Mouse (Mus musculus): ENCODE measurements around the gene Theg. TPM values are rescaled to one million over a fixed set of nuclear protein-coding genes. Genes with fewer than 3 reads are reported as not detected.

The Theg gene
- polyA plus RNA-seq, 1 experiment from 2014 or later, result 0.37 TPM

- peak within 1 kb of the TSS; percentile 90 for H3K4me2 ChIP-seq
- peak within 1 kb of the TSS; percentile 59 for H3K9ac ChIP-seq (replicated peaks)
- 1% methylated on average over 58 of the region's 60 CpGs for WGBS
- peak; percentile 92 for ATAC-seq (ENCODE audit: low FRiP score)
- peak within 1 kb of the TSS; percentile 55 for H3K4me3 ChIP-seq (replicated peaks)
- H3K9me3 ChIP-seq (replicated peaks), result no peaks in the 10 kb centered on the region
- H3K27ac ChIP-seq (replicated peaks), result 0 out of 2 replicates have a peak within 1 kb of the TSS, but pooled peaks have one; percentile 23
- H3K4me1 ChIP-seq, result peaks cover 35% of the 10 kb centered on the region
- peaks cover 19% of the 10 kb centered on the region for H3K27me3 ChIP-seq (replicated peaks)
- H3K36me3 ChIP-seq, result no peaks in the 10 kb centered on the region; the same call in 1 of the 2 replicates
These were observed 26.6 kb upstream of the Theg start, which contains the start of gene C2cd4c for GRCm38 (mm10) chr10:79613578-79614304. Gene C2cd4c (minus strand): TSS chr10:79614025.

- ATAC-seq (ENCODE audit: low FRiP score), result no peak
- H3K4me1 ChIP-seq, result peaks cover 35% of the 10 kb centered on the region
- no peak overlapping the region for H3K27ac ChIP-seq (replicated peaks)
- H3K9me3 ChIP-seq (replicated peaks), result no peaks in the 10 kb centered on the region
- no peaks in the 10 kb centered on the region for H3K36me3 ChIP-seq
- H3K4me3 ChIP-seq (replicated peaks), result peak overlapping the region; percentile 55
- 9% methylated on average over 51 of the region's 51 CpGs for WGBS
- H3K4me2 ChIP-seq, result peak overlapping the region; percentile 90
- H3K27me3 ChIP-seq (replicated peaks), result peaks cover 19% of the 10 kb centered on the region
- peak overlapping the region; percentile 23; the same call in 1 of the 2 replicates for H3K9ac ChIP-seq (replicated peaks)
These were observed 25.3 kb upstream of the Theg start for GRCm38 (mm10) chr10:79612192-79613135.

- Histone ChIP-seq H3K4me3 (replicated peaks) (no peak overlapping the region), H3K27me3 (replicated peaks) (peaks cover 19% of the 10 kb centered on the region), H3K4me2 (no peak overlapping the region), H3K36me3 (no peaks in the 10 kb centered on the region), H3K4me1 (peaks cover 35% of the 10 kb centered on the region), H3K9me3 (replicated peaks) (no peaks in the 10 kb centered on the region), H3K9ac (replicated peaks) (no peak overlapping the region), H3K27ac (replicated peaks) (no peak overlapping the region)
- no peak for ATAC-seq (ENCODE audit: low FRiP score)
- WGBS, result 19% methylated on average over 5 of the region's 5 CpGs
These were observed 24.2 kb upstream of the Theg start for GRCm38 (mm10) chr10:79611296-79611695.

- Histone ChIP-seq H3K9me3 (replicated peaks) (no peaks in the 10 kb centered on the region), H3K4me2 (no peak overlapping the region), H3K27me3 (replicated peaks) (peaks cover 19% of the 10 kb centered on the region), H3K4me3 (replicated peaks) (no peak overlapping the region), H3K9ac (replicated peaks) (no peak overlapping the region), H3K4me1 (peaks cover 34% of the 10 kb centered on the region), H3K27ac (replicated peaks) (no peak overlapping the region), H3K36me3 (no peaks in the 10 kb centered on the region)
- ATAC-seq (ENCODE audit: low FRiP score), result no peak
- WGBS, result 80% methylated on average over 3 of the region's 3 CpGs
These were observed 22.1 kb upstream of the Theg start for GRCm38 (mm10) chr10:79609276-79609675.

GRCm38 (mm10) chr10:79607892-79608291 lies 20.8 kb upstream of the Theg start:
- peaks cover 11% of the 10 kb centered on the region for H3K27me3 ChIP-seq (replicated peaks)
- no peaks in the 10 kb centered on the region for H3K9me3 ChIP-seq (replicated peaks)
- H3K4me2 ChIP-seq, result no peak overlapping the region
- no peak overlapping the region for H3K4me3 ChIP-seq (replicated peaks)
- WGBS, result 33% methylated on average over 2 of the region's 2 CpGs
- H3K36me3 ChIP-seq, result no peaks in the 10 kb centered on the region
- no peak overlapping the region for H3K9ac ChIP-seq (replicated peaks)
- H3K4me1 ChIP-seq, result peaks cover 22% of the 10 kb centered on the region
- ATAC-seq (ENCODE audit: low FRiP score), result no peak
- H3K27ac ChIP-seq (replicated peaks), result no peak overlapping the region

GRCm38 (mm10) chr10:79606537-79606936 lies 19.4 kb upstream of the Theg start:
- 0 out of 2 replicates have a peak, but pooled peaks have one; percentile 33 for ATAC-seq (ENCODE audit: low FRiP score)
- no peaks in the 10 kb centered on the region for H3K36me3 ChIP-seq

GRCm38 (mm10) chr10:79597936-79598230 lies 10.8 kb upstream of the Theg start:
- Histone ChIP-seq H3K27me3 (replicated peaks) (peaks cover 21% of the 10 kb centered on the region; the same call in 1 of the 2 replicates), H3K36me3 (no peaks in the 10 kb centered on the region), H3K27ac (replicated peaks) (no peak overlapping the region), H3K9me3 (replicated peaks) (no peaks in the 10 kb centered on the region), H3K9ac (replicated peaks) (no peak overlapping the region), H3K4me3 (replicated peaks) (no peak overlapping the region), H3K4me1 (0 out of 2 replicates have a peak, but pooled peaks cover 2% of the 10 kb centered on the region), H3K4me2 (no peak overlapping the region)
- ATAC-seq (ENCODE audit: low FRiP score), result no peak
- WGBS, result 72% methylated on average over 4 of the region's 4 CpGs

More at GRCm38 (mm10) chr10:79606537-79606936, 19.4 kb upstream of the Theg start:
- 70% methylated on average over 4 of the region's 4 CpGs for WGBS
- no peaks in the 10 kb centered on the region for H3K9me3 ChIP-seq (replicated peaks)
- H3K4me2 ChIP-seq, result no peak overlapping the region
- H3K27ac ChIP-seq (replicated peaks), result no peak overlapping the region
- H3K4me1 ChIP-seq, result peaks cover 9% of the 10 kb centered on the region; the same call in 1 of the 2 replicates
- no peaks in the 10 kb centered on the region; the same call in 1 of the 2 replicates for H3K27me3 ChIP-seq (replicated peaks)
- no peak overlapping the region for H3K9ac ChIP-seq (replicated peaks)
- no peak overlapping the region for H3K4me3 ChIP-seq (replicated peaks)

- Histone ChIP-seq H3K9ac (replicated peaks) (no peak overlapping the region), H3K27me3 (replicated peaks) (peaks cover 21% of the 10 kb centered on the region; the same call in 1 of the 2 replicates), H3K36me3 (no peaks in the 10 kb centered on the region), H3K9me3 (replicated peaks) (no peaks in the 10 kb centered on the region), H3K4me2 (no peak overlapping the region), H3K4me1 (0 out of 2 replicates have a peak, but pooled peaks cover 2% of the 10 kb centered on the region), H3K27ac (replicated peaks) (no peak overlapping the region), H3K4me3 (replicated peaks) (no peak overlapping the region)
- 40% methylated on average over 13 of the region's 13 CpGs for WGBS
- ATAC-seq (ENCODE audit: low FRiP score), result no peak
These were observed 10.2 kb upstream of the Theg start for GRCm38 (mm10) chr10:79597051-79597935.

- peak; percentile 52 for ATAC-seq (ENCODE audit: low FRiP score)
- no peaks in the 10 kb centered on the region for H3K36me3 ChIP-seq
- no peak overlapping the region for H3K4me3 ChIP-seq (replicated peaks)
- WGBS, result 62% methylated on average over 8 of the region's 8 CpGs
- peak overlapping the region; percentile 44; the same call in 1 of the 2 replicates for H3K4me2 ChIP-seq
- H3K9me3 ChIP-seq (replicated peaks), result no peaks in the 10 kb centered on the region
- no peak overlapping the region for H3K27ac ChIP-seq (replicated peaks)
- H3K9ac ChIP-seq (replicated peaks), result no peak overlapping the region
- H3K4me1 ChIP-seq, result 0 out of 2 replicates have a peak, but pooled peaks cover 2% of the 10 kb centered on the region
- peaks cover 21% of the 10 kb centered on the region; the same call in 1 of the 2 replicates for H3K27me3 ChIP-seq (replicated peaks)
These were observed 8.4 kb upstream of the Theg start for GRCm38 (mm10) chr10:79595590-79595929.

- Histone ChIP-seq H3K4me2 (peak overlapping the region; percentile 44), H3K9me3 (replicated peaks) (no peaks in the 10 kb centered on the region), H3K4me1 (0 out of 2 replicates have a peak, but pooled peaks cover 2% of the 10 kb centered on the region), H3K4me3 (replicated peaks) (no peak overlapping the region), H3K27ac (replicated peaks) (no peak overlapping the region), H3K27me3 (replicated peaks) (peaks cover 21% of the 10 kb centered on the region; the same call in 1 of the 2 replicates), H3K9ac (replicated peaks) (no peak overlapping the region), H3K36me3 (no peaks in the 10 kb centered on the region)
- WGBS, result 23% methylated on average over 17 of the region's 17 CpGs
- ATAC-seq (ENCODE audit: low FRiP score), result peak; percentile 90
These were observed 7.9 kb upstream of the Theg start for GRCm38 (mm10) chr10:79594872-79595589.

All from neural tube, embryonic 15.5 days (tissue).